Mouse (Mus musculus) lung, adult 18-20 months (tissue): ENCODE results near the gene Pik3r1.

Source experiments
- DNase-seq, 2 experiments: peaks; one replicate each; pipeline ENCODE4 v3.0.0; 2022; ENCODE audit warnings: mixed read lengths in 2 of 2

Gene Pik3r1

DNA sequence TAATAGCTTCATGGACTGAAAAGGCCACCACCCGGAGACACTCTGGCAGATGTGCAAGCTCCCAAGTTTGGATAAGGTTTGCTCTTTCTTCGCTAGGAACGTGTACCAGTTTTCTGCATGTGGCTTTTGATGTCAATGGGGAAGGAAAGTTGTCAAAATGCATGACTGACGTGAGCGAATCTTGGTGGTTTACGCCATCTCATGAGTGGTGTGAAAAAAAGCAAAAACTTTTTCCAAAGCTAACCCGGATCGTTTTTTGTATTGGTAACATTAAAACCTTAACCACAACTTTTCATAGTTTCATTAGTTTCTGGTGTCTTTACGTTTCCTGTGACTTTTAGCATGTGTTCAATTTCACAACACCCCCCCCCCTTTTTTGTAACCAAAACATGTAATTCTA is 60.8 kb downstream of the Pik3r1 start:
- no peak for DNase-seq

DNA sequence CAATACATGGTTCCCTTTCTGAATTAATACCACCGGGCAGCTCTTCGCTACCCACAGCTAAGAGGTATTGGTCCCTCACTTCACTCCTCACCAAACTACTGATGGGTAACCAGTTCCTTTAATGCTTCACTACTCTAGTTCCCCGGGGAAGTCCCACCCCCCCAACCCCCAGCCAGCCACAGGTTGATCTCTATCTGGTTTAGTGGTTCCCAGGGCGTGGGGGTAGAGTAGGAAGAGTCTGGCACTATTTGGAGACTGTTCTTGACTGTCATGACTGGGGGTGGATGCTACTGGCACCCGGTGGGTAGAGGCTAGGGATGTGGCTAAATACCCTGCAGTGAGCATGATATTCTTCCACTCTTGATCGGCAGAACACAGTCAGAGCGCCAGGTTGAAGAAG is 61.6 kb downstream of the Pik3r1 start:
- no peak for DNase-seq

DNA sequence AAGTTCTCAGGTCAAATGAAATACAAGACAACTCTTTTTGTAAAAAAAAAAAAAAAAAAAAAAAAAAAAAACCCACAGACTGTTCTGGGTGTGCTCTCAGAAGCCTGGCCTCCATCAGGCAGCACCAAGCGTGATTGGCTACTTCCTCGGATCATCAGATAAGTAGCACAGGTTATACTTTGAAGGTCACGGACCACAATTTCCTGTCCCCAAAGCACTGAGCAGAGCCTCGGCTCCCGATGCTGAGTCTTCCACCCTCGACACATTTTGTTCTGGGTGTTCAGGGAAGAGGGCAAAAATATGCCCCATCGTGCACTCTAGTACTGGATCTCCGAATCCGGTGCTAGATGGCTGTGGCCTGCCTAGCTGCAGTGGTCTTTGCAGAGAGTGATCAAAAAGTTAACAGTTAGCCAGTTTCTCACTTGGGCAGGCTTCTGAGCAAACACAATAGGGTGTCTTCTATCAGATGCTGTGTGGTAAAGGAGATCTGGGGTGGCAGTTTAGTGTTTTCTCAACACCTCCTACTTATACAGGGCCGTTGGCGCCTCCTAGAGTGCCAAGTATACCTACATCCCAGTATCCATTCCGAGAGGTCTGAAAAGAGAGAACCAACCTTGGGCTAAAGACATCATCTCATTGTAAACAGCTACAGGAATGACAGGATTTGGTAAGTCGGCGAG is 65.8 kb downstream of the Pik3r1 start:
- DNase-seq = no peak

DNA sequence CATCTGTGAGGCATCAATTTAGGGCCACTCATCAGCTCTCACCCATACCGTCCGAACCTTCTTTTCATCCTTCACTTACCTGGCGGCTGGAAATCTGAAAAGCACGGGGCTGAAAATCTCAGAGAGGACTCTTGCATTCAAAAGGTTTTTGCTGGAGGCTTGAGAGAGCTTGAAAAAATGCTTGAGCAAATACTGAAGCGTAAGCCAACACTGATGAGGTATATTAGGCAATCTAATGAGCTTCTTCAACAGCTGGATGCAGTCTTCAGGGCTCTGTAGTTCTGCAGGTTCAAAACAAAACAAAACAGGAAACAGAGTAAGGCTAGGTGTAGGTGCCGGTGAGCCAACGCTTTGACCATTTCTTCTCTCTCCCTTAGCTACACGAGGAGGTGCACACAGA is 66.4 kb downstream of the Pik3r1 start:
- peak in 1 of 2 experiments; percentile 14 for DNase-seq

DNA sequence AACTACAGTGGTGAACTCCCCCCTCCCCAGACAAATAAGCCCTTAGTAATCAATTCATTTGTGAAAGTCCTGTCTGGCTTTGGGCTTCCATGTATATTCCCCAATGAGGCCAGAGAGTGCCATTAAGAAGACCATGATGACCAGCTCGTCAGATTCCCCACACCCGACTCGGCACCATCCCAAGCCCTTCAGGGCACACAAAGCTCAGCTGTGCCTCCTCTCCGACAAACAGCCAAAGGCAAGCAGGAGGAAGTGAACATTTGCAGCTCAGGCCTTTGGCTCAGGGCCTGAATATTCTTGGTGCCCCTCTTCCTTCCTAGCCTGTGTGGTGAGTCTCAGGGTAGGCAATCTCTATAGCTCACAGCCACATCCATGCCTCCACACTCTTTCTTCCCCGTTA is 68.3 kb downstream of the Pik3r1 start:
- DNase-seq = no peak

DNA sequence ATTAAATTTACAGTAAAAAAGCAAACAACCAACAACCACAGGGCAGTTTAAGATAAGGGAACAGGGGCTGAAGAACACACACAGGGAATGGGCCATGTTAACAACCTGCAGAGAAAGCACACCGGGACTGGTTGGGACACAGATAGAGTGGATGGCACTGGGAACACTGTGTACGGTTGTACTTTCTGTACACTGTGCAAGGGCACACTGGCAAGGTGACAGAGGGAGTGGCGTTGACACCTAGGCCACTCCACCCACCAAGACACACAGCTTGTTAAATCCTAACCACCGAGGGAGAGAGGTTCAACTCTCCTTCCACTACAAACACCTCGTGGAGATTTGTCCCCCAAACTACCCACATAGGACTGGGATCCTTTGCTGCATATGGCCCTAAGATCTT is 70.1 kb downstream of the Pik3r1 start:
- peak in 1 of 2 experiments; percentile 54 for DNase-seq

DNA sequence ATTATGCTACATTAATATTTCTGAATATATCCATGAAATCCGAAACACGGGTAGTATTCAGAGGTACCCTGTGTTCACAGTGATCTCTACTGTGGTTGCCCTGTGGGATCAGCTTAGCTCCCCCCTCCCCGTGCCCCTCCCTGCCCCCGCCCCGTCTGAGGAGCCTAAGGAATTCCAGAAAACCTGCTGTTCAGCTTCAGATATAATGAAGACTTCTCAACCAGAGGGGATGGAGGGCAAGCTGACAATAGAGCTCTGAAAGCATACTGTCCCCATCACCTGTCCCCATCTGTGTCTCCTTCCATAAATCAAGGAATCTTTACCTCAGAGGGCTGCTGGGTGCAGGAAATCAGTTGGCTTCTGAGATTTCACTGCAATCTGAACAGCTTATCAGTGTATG is 70.6 kb downstream of the Pik3r1 start:
- no peak for DNase-seq

DNA sequence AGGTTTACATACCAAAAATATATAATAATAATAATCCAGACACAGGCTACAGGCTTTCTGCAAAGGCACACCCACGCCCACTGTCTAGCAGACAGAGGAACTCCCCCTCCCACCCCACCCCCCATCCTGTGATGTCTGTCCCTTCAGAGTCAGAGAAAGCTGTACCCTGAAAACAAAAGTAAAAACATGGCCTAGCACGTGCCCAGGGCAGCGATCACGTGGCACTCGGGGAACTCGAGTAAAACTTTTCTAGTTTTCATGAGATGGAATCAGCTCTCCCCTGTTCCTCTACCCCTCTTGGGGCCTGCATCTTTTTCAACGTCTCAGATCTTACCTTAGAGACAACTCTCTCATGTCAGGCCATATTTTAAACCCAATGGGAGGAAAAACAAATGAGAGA is 71.2 kb downstream of the Pik3r1 start:
- peak; percentile 25 to 29 for DNase-seq

DNA sequence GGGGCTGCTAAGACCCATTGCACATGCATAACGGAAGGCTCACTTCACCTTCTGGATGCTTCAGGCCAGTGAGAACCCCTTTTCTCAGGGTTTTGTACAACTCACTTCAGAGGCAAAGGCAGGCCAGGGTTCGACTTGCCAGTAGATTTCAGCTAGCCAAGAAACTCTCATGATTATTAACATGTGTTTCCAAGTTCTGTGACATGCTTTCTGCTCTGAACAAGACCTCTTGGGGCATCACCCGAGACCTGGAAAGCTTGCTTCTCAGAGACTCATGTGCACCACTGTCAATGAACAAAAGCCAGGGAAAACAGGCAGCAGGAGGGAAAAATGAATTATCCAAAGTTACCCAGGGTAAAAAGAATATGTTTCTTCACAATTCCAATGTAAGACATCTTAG is 71.7 kb downstream of the Pik3r1 start:
- no peak for DNase-seq

DNA sequence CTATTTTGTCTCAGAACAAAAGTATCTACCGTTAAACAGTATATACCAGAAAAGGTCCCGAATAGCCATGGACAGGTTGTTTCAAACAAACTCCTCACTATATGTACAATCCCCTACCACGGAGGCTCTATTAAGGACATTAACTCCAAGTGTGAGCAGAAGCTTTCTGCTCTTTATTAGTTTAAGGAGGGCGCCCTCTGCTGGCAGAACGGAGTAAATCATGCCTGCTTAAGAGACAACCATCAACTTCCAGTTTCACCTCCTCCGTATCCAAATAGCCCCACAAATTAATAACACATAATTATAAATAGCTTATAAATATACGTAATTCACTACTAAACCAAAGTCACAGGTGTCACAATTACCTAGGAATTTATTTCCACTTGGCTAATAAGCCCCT is 72.1 kb downstream of the Pik3r1 start:
- DNase-seq = peak; percentile 86

DNA sequence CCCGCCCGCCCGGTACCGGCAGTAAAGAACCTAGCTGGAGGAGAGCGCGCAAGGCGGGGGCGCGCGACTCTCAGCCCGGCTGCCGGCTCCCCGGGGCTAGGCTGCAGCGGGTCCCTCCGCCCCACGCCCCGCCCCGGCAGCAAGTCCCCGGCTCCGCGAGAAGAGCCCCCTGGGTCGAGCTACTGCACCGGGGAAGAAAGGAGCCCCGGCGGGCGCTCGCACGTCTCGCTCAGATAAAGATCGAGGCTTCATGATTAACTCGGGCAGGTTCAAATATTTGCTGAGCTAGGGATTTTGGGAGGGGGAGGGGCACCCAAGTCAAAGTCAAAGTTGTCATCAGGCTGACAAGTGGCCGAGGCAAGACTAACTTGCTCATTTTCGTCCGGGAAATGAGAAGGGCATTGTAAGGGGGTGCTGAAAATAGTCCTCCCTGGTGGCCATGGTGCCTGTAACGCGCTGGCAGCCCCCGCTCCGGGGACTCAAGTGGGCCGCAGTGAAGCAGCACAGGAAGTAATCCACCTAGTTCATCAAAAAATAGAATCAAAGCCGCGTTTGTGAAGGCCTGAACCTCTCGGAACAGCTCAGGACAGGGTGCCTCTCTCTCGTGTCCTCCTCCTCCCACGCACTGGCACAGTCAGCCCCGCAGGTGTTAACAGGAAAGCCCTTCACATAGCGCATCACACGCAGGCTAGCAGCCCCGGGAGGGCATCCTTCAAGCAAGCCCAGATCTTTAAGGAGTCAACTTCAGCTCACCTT is 73.3 kb downstream of the Pik3r1 start:
- DNase-seq = peak; percentile 40

DNA sequence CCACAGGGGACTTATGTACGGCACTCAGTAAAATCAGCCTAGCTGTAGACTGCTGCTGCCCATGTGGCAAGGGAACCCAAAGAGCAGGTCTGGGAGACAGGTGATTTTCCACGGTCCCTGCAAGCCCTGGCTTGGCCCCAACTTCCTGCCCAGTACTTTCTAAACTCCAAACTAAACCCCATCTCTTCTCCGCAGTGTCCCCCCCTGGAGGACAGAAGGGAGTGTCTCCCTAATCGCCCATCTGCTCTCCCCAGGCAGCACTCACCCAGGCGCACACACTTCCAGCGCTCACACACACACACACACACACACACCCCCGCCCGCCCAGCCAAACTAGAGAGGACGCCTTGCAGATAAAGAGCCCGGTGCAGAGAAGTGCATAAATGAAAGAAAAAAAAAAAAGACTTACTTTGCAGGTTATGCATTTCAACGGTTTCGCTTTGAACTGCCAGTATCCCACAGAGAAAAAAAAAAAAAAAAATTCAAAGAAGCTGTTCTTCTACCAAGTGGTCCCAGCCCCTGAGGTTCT is 74.0 kb downstream of the Pik3r1 start:
- DNase-seq = peak; percentile 53 to 56

DNA sequence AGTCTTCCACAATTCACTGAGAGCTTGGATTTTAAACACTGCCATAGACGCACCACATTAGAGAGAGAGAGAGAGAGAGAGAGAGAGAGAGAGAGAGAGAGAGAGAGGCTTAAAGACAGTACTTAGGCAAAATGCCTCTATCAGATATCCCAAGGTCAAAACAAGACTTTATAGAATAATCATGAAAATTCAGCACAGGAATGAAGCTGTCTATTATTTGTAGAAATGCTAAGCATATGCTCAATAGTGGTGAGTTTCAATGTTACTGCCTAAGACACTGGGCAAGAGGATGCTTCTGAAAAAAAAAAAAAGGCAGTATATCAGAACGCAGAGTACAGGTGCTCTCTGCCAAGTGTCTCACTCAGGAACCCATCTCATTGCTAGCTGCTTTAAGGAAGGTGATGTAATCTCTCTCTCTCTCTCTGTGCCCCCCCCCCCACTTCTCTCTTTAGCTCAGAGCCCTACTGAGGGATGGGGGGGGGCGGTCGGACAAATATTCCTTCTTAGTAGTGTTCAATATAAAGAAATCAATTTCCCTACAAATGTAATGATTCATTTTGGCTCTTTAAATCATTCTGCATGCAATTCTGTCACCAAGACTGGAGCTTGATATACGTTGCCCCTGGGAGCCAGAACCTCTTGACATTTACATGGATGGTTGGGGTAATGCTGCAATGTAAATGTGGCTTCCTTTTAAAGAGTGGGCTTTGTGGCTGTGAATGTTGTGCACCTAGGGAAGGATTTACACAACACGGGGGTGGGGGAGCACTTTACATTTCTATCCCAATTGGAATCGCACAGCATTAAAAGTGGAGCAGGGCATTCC is 74.9 kb downstream of the Pik3r1 start:
- DNase-seq = no peak

DNA sequence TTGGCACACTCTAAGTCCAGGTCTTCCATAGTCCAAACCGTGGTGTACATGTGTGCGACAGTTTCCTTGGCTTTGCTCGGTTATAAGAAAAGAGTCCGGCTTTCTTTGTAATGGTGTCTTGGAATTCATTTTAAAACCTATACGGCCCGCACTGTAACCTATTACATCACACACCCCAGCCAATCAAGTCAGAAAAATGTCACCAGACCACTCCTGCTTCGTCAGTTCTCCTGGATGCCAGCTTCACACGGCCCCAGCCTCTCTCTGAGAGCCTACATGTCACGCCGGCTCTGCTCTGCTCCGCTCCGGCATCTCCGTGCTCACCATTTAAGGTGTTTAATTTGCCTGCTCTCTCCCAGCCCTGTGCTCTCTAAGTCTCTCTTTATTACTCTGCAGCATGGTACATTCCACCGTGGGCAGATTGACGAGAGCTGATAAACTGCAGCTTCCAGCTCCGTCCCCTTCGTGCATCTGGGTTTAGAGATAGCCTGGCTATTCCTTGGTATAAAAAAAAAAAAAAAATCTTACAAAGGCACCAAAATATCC is 75.7 kb downstream of the Pik3r1 start:
- DNase-seq = peak; percentile 40 to 55

DNA sequence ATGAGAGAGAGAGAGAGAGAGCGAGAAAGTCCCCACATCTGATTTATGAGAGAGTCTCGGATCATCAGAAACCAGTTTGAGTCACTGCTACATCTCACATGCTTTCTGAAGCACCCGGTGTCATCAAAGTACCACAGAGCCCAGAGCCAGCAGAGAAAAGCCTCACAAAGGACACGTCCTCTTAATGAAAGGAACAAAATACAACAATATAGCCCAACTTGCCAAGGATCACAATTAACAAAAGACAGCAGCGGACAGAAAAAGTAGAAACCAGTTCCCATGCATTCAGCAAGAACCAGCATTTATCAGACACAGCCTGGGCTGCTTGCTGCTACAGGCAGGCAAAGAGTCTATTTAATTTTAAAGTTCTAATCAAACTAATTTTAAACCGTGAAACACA is 76.3 kb downstream of the Pik3r1 start:
- DNase-seq = no peak

DNA sequence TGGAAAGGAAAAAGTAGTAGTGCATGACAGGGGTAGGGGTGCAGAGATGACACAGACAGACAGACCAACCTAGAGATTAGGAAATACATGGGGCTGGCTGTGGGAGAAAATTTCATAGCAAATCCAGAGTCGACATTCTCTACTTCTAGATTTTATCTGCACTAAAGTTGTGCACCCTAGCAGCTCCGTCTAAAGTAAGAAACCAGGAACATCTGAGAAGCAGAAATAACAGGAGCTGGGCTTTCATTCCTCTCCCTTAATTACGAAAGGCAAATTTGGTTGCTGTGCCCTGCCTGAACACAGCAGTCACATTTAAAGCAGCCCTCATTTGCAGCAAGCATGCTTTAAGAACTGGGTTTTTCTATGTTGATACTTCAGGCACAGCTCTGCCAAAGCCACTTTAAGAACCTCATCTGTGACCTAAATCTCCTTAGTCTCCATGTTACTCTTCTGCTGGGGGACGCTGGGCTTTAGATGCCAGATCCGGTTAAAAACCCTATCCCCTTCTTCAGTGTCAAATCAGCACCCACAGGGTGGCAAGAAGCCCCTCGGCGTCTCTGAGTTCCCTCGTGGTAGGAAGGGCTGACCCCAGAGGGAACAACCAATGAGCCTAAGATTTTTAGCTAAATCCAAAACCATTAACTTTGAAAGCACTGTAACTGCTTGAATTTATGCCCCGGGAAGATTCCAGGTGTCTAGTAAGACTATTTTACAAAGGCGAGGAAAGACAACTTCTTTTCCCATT is 76.9 kb downstream of the Pik3r1 start:
- no peak for DNase-seq

DNA sequence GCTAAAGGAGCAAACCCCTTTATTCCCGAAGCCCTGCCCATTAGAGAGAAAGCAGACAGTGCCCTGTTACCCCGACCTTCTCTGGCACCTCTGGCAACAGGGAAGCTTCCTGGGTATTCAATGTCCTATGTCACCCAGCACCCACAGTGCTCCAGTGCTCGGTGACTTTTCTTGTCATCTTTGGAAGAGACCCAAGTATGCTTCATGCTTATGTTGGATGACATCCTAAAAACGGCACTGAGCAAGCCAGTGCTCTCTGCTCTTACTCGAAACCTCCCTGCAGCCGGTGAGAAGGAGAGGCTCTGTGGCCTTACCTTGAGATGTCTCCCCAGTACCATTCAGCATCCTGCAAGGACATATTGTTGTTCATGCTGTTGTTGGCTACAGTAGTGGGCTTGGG is 77.8 kb downstream of the Pik3r1 start:
- no peak for DNase-seq

DNA sequence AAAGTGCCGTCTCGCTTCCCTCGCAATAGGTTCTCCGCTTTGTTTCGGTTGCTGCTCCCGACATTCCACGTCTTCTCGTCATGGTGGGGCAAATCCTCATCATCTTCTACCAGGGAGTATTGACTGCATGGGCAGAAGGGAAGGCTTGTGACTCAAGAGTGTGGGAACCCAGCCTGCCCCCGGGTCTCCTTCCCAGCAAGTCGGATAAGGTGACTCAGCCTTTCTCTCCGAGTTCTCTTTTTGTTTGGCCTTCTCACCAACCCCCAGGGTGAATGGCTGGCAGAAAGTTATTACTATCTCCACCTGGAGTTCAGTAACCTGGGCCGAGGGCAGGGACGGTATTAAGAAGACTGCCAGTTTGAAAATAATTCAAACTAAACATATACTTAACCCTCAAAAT is 81.8 kb downstream of the Pik3r1 start:
- no peak for DNase-seq

DNA sequence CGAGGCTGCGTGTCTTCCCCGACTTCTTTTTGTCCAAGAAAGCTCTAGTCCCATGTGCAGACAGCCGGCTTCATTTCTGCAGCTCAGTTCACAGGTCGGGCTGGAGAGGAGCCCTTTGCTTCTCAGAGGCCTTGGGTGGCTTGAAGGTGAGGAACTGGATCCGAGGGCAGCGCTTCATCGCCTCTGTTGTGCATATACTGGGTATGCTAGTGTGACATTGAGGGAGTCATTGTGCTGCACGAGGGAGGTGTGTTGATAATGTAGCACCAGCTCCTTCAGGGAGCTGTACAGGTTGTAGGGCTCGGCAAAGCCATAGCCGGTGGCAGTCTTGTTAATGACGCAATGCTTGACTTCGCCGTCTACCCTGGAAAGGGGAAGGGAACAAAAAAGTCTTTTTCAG is 83.3 kb downstream of the Pik3r1 start:
- DNase-seq = no peak

DNA sequence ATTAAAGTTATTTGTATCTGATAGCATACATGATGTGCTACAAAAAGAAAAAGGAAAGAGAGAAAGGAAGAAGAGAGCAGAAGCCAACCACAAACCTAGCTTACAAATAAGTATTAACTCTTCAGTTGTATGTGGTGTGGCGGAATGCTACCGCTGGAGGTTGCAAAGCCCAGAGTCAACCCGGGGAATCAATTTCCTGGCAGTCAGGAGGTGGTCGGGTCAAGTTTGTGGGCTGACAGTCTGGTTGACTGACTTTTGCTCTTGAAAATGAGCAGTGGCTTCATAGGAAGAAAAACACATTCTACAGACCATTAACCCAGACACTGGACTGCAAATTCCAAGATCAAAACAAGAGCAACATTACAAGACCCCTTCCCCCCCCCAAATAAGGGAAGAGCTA is 85.6 kb downstream of the Pik3r1 start:
- no peak for DNase-seq

DNA sequence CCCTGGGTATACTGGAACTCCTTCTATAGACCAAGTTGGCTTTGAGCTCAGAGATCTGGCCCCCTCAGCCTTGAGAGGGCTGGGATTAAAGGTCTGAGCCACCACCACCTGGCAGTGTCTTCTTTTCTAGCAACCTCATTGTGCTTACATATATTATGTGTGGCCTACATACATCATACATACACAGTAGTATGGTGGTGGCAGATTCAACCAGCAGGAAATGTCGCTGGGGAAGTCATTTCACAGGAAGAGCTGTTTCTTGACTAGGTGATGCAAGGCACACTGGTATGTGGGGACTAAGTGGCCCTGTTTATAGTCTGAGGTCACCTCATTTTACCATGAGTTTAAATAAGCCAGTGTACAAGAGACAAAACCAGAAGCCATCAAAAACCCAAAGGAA is 87.9 kb downstream of the Pik3r1 start:
- no peak for DNase-seq

DNA sequence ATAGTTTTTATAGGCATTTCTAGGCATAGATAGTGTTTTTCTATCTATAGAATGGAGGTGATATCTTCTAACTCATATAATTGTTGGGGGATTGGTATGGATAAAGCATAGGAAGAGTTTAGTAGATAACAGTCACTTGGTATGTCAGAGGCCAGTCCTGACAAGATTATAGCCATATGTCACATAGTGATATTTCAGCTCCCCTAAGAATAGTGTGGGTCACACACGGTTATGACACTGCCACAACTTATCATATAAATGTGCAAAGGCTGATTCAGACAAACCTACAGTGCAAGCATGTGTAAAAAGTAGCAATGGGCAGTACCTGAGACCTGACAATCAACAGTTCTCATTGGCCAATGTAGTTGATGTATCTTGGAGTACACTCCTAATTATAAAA is 89.0 kb downstream of the Pik3r1 start:
- no peak for DNase-seq

DNA sequence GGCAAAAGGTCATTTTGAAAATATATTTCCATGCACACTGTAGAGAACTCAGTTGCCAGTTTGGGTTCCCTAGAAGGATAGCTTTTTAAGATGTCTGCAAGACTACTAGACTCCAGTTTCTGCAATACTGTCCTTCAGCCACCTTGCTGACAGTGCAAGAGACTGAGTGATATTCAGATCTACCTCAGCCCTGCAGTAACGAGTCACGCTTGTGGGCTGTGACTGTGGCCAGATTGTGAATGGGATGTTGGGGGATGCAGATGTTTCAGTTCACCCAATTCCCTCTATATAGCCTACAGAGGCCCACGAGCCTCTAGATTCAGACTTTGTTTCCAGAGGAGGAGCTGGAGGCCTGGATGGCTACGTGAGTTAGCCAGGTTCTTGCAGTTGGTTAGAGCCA is 90.0 kb downstream of the Pik3r1 start:
- no peak for DNase-seq
